Mouse (Mus musculus) urinary bladder, postnatal 10 days (tissue): ENCODE measurements around the gene Pxdc1.

ENCODE experiments used
- DNase-seq: peaks from one replicate; pipeline ENCODE4 v3.0.0; 2022; ENCODE audit warnings: low spot score

The Pxdc1 gene

DNA sequence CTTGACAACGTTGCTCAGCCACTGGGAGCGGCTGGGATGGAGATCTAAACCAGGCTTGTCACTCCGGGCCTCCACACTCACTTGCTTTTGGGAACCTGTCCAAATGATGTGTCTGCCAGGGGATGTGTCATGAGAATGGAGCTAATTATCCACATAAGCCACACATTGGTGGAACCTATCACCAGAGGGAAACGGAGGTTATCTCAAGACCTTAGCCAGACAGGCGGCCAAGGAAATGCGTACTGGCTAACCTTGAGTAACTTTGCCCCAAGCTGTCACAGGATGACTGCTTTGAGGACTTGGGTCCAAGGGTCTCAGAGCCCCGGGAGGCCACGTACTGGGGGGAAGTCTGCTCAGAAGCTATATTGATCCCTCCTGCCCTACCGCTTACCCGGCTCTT lies 2.3 kb downstream of the Pxdc1 start:
- DNase-seq = no peak

DNA sequence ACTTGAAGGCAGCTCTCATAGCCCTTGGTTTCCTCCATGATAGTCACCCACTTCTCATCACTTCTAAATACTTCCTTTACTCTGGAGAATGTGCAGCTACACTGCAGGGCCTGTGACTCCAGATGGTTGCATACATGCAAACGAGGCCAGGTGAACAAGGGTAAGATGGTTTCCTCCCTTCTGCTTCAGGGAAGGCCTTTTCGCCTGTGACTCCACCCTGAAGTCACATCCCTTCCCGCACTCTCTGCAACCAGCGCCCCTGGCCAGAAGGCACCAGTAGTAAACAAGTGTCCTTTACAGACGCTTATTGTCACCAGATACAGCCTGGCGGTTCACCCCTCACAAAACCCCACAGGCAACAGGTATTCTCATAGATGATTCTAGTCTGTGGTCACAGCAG lies 2.9 kb downstream of the Pxdc1 start:
- DNase-seq = no peak

DNA sequence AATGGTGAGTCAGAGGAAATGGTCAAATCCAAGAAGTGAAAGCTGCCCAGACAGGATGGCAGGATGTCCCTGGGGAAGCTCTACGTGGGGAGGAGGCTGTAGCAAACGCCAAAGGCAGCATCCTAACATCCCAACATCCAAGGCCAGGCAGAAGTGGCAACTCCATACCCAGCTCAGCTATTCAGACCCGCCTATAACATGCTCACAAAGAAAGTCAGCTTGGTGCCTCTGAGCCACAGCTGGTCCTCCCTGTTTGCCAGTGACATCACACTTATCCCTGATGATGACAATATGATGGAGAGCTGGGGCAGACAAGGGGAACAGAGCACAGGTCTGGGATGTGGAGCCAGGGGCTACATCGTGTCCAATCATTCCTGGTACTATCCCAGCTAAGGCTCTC lies 5.5 kb downstream of the Pxdc1 start:
- no peak for DNase-seq

DNA sequence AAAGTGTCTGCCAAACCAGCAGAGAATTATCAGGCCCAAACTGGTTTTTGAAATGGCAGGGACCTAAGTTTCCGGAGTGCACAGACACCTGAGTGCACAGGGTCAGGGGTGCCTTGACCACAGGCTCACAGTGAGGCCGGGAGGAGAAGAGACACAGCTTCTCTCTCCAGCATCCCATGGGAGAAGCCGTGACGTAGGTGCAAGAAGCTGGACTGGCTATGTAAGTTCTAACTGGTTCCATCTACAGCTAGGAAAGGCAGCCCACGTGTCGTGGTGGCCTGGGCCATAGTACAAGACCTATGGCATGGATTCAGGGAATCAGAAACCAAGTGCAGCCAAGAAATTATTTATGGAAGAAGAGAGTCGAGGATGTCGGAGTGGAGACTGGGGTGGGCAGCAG lies 6.1 kb downstream of the Pxdc1 start:
- no peak for DNase-seq

DNA sequence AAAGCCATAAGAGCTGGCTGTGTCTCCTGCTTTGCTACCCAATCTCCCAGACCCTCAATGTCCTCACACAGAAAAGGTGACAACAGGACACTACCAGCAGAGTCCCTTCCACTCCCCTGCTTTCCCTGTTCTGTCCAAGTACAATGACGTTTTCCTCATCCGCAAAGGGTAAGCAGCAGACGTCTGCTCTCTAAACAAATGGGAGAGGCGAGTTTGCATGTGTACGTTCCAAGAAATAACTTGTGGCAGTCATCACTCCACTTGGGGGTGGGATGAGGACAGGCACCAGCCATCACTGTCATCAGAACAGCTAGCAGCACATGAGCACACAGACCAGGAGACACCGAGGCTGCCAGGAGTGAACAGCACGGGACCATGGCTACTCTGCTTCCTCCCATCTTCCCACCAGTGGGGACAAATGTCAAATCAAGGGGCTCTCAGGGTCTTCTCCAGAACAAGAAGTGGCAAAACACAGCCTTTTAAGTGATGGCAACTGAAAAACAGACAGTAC lies 7.0 kb downstream of the Pxdc1 start:
- no peak for DNase-seq

DNA sequence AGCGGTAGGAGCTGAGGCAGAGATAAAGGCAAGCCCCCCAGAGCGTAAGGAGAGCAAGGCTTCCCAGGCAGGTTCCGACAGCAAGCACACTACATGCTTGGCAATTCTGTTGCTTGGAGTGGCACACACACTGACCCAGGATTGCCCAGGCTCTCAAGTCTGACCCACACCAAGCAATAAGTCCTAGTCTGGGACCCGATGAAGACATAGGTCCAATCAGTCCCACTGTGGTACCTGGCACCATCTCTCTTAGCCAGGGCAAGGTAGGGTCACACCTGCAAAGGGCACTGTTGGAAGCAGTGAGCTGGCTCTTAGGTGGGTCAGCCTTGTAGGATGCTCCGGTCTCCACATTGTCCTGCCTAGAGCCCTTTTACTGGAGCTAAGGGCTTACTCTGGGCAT lies 7.8 kb downstream of the Pxdc1 start:
- no peak for DNase-seq

DNA sequence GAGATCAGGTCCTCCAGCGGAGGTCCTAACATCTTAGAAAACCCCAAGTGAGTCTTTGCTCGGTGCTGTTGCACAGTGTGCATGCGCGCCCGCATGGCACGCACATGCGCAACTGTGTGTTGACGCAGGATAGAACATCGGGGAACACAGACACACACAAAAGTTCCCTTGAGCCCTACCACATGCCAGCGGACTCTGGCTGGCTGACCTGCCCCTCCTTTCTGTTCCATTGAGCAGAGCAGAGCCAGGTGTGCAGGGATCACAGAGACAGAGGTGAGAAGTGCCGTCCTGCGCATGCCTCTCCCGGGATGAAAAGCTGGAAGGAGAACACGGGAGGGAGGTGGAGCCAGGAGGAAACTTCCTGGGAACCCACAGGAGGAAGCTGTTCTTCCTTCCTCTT lies 8.9 kb downstream of the Pxdc1 start:
- no peak for DNase-seq

DNA sequence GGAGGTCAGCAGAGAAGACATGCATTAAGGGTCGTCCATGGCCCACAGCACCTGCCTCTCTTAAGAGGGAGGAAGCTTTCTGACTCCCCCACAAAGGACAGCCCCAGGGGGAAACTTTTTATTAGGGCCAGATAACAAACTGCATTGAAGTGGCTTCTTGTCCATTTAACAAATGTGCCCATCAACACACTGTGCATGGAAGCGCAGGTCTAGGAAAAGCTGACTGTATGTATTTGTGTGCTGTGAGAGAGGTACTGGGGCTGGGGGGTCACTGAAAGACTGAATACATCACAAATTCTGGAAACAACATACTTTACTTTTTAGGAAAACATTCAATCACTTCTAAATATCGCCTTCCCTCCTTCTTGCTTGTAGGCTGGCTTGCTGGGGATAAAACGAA lies 9.4 kb downstream of the Pxdc1 start:
- DNase-seq = no peak

DNA sequence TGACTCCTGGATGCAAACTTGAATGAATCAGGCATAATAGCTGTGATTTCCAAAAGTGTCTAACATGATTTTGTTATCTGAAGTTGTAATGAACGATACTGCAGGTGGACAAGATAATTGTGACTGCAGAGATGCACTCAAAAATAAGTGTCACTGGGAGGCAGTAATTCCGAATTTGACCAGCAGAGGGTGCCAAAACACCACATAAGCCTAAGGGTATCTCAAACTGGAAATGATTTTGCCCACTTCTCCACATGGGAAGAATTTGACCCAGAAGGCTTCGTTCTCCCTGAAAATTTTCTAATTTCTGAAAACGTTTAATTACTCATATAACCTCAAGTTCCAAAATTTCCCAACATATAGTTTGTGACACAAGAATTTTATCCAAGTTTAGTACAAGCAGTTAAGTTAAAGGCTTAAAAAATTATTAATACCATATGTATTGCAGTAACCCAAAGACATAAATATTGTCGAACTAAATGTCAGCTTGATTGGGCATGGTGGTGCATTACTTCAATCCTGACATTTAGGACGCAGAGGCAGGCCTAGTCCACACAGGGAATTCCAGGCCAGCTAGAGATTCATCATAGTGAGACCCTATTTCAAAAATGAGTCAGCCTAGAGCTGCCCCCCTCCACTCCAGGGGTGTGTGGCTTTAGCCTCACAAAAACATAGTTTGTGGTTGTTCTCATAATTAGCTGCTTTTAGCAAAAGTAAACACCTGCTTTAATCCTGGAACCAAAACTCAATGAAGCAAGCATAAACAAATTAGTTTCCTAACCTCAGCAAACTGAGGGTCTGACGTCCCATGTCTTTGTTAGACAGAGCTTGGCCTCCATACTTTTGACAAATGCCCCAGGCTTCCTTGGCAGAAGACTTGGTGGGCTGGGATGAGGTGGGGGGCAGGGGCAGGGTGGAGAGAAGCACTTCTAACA lies 10.1 kb downstream of the Pxdc1 start:
- DNase-seq = no peak

DNA sequence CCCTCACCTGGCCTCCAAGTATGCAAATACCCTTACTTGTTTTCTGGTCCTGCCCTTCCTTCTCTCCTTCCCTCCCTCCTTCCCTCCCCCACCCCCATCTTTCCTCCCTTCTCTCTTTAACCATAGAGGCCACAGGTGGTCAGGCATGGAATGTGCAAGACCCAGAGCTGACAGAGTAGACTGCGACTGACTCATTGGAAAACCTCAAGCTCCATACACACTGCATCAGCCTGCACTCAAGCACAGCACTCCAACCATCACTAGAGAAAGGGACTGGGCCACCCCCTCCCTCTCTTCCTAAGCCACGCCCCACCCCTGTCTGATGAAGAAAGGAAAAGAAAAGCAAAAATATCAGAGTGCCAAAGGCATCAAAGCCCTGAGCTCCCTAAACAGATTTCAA lies 12.2 kb downstream of the Pxdc1 start:
- DNase-seq = no peak

DNA sequence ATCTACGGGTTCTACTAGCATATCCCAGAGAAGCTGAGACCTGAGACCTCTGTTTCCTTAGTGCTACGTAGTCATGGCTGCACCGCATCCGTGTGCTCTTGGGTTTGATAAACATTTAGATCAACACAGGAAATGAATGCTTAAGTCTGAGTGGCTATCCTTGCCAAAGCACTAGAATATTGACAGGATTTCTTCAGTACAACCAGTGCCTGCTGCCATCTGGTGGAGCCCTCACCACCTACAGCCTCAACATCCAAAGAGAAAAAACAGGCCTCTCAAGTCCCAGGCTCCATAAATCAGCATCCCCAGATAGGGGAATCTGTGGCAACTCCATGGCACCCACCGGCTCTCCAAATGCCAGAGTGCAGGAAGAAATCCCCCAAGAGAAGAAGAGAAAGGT lies 17.3 kb downstream of the Pxdc1 start:
- DNase-seq = no peak

DNA sequence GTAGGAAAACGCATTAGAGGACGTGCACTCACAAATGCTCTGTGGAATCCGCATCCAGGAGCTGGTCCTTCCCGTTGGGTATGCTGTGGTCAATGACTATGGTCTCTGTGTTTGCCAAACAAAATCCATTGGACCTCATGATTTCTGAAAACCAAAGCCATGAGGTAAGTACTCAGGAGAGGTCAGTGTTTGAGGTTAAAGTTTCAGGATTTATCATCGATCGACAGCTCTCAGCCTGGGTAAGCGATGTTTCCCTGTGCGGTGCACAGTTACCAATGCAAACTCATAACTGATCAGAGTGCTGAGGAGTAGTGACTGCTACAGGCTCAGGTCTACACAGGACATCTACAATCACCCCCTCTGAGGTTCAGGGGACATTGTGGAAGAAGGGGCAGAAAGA lies 23.0 kb downstream of the Pxdc1 start:
- DNase-seq = no peak

DNA sequence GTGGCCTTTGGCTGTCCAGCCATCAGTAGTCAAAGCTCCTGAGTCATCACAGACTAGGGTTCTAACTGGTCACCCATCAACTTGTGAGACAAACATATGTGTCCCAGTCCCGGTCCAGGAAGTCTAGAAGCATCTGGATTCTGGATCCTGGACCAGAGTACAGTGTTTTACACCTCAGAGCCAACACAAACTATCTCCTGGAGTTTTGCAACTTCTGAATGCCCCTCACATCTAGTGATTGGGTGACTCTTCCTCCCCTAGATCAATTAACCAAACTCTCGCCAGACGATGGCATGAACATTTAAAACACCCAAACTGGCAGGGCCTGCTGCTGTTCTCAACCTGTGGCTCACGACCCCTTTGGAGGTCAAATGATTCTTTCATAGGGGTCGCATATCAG lies 23.5 kb downstream of the Pxdc1 start:
- no peak for DNase-seq

DNA sequence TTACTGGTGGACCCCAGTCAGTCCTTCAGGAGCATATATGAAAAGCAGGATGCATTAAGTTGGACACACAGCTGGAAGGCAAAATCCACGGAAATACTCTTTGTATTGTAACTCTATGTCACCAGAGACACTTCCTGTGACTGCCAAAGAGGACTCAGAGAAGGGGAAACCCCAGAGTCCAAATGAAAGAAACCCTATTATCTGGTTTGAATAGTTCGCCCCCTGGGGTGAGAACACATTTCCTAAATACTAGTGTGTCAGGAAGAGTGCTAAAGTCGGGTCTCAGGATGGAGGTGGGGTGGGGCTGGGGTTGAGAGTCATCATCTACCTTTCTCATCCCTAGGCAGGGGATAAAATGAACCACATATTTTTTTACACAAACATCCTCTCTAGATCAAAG lies 25.8 kb downstream of the Pxdc1 start:
- DNase-seq = no peak

DNA sequence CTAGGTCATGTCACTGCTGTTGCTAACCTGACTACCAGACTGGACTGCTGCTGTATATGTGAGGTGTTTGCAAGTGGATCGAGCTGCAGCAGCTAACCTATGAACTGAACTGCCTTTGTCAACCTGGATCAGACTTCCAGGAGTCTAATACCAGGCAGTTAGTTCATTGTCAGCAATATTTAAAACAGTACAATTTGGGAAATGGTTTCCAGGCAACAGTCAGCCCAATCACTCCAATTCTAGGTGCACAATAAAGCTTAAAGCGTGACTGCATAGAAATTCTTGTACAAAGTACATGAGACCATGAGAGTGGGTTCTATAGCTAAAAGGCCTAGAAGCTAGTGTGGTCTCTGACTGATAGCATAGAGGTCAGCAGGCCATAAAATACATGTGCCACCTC lies 28.9 kb downstream of the Pxdc1 start:
- no peak for DNase-seq

DNA sequence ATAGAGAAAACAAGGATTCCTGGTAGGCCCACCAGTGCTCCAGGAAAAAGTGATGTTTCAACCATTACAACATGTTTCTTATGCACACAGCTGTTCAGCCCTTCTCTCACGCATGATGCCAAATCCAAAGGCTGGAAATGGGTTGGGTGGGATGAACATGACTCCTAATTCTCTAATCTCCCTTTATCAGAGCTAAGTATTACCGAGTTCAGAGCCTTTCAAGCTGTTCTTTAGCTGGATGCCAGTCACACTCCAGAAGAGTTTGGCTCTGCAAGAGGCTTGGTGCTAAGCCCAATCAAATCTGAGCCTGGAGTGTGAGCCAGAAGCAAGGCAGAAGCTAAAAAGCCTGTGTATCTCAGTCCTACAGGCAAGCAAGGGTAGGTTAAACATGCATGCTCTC lies 40.9 kb downstream of the Pxdc1 start:
- no peak for DNase-seq

DNA sequence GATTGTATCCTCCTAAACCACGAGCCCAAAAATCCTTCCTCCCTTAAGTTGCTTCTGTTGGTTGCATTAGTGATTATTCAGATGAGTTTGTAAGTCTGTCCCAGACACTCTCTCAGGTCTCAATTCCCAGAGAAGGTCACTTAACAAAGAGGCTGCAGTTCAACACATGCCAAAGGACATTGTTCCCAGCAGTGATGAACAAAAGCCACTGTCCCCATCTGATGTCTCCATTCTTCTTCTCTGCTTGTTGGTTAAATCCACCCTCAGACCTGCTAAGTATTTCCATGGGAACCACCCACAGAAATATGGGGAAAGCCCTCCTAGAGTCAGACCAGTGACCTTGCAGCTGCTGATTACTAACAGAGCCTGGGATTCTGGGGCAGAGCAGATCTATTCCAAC lies 43.6 kb downstream of the Pxdc1 start:
- no peak for DNase-seq

DNA sequence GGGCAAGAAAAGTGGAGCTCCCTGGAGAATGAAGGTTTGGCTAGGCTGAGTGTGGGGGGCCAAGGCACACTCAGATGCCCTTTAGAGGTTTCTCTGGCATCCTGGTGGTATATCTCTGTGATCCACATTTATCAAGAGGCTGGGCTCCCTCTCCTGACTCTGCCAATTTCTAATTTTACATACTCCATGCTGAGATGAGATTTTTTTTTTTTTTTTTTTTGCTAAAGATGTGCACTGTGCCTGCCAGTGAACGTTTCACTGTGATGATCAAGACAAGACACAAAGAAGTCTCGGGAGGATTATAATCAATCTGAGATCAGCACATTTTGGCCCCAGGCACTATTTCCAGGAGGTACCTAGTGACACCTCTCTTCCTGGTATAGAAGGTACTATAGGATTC lies 46.2 kb downstream of the Pxdc1 start:
- no peak for DNase-seq

DNA sequence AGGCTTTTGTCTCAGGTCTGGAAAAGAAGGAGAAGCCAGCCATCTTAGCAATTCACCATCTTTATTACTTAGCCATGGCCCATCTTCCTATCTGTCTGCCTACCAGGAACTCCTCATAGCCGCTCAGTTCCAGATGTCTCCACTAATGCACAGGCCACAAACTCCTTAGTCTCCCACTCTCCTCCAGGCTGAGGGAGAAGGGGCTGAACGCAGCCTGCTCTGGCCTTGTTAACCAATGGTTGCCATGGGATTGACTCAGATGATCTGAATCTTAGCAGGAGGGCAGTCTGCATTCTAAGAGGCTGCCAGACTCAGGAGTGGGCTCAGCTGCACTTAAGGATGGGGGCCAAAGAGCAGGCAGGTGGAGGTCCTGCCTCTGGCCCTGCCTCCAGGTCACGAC lies 47.4 kb downstream of the Pxdc1 start:
- no peak for DNase-seq

DNA sequence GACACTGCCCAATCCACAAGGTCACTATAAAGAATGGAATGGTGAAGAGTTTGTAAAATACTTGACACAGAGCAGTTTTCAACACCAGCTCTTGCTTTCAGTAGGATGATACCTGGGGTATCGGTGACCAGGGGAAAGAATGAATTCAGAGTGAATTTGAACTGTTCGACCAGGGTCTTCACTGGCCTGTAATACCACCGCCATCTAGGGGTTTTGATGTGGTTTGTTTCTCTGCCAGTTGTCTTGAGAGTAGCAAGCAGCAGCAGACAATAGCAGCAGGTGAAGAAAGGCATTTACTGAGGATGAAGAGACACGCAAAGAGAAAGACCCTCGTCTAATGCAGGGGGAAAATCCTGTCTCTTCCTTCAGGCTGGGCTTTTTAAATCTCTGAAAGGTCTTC lies 48.1 kb downstream of the Pxdc1 start:
- DNase-seq = no peak

DNA sequence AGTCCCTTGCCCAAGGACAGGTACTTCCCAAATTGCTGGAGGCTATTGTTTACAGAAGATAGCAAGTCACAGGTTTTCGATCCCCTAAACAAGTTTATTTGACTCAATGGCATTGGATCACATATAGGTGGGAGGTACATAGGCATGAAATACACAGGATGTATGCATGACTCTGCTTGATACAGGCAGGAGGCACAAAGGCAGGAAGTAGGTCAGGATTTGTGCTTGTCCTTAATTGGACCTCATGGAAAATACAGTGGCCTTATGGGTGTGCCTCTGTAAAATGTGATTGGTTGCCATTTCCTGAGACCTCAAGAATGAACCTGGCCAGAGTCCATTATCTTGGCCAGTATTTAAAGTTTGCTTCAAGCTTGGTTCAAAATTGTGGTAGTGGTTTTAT lies 48.9 kb downstream of the Pxdc1 start:
- DNase-seq = no peak

DNA sequence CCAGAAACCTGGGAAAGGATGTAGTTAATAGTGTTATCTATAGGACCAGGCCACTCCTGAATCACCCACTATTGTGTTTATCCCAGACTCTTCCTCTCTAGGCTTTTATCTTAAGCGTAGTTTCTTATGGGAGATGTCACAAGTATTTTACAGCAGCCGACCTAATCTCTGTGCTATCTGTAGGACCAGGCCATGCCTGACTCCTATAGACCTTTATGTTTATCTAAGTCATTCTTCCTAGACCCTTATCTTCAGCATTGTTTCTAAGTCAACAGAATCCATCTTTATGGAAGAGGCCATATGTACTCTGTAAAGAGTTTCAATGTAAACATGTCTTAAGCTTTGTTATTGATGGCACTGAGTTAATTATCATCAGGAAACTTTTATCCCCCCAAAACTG lies 50.5 kb downstream of the Pxdc1 start:
- DNase-seq = no peak

DNA sequence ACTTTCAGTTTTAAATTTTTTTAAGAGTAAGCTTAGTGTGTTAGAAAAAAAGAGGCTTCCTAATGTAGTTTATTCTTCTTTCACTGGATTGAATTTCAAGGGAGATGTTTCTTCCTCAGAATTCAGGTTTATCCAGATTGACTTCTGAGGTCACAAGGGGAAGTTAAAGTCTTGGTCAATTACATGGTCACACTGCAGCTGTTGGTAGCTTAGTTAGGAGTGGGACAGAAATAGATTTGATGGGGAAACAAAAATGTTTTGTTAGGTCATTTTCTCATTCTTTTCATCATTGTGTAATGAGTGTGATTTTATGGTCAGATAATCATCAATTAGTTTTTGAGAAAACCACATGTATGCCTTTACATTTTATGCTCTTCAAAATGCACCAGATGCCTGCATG lies 56.5 kb downstream of the Pxdc1 start:
- no peak for DNase-seq
